In the genomic region with DNA sequence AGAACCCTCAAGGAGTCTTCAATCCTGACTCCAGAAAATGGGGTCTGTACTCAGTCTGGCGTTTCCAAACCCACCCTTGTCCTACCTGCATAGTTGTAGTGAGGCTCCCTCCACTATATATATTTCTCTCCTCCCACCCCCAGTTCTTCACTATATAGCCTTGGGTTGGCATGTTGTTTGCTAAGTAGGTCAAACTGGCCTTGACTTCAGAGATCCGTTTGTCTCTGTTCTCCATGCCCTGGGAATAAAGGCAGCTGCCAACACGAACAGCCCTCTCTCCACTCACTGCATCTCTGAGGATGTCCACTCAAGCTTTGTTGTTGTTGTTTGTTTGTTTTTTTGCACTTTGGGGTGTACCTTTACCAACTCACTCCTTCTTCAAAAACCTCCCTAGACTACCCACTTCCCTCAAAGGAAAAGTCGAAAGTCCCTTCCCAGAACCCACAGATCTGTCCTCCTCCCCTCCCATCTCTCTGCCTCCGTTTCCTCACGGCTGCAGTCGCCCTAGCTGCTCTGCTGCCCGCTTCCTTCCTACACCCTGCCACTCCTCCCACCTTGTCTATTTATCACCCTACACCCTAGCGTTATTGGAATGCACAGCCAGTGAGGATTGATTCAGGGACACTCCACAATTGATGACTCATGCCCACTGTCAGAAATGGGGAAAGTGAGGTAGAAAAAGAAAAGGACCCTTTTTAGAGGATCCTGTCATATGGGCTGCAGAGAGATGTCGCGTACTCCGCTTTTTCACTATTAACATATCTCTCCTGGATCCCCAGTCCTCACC, we compare ENCODE assay signal across 8 mouse cellular contexts. TPM values are rescaled to one million over a fixed set of nuclear protein-coding genes. Genes with fewer than 3 reads are reported as not detected.
DNase-seq lines count a peak whose midpoint lies in the region; ATAC-seq and TF ChIP-seq lines count a peak whose summit lies in the region.

No protein-coding gene starts in this region.

- WGBS in embryonic facial prominence, embryonic 10.5 days, result 19% methylated on average over 12 of the region's 12 CpGs
- 16% methylated on average over 12 of the region's 12 CpGs for WGBS in hindbrain, embryonic 16.5 days
- WGBS in midbrain, embryonic 14.5 days, result 16% methylated on average over 12 of the region's 12 CpGs

- peak overlapping the region; percentile 70 for H3K4me3 ChIP-seq in left cerebral cortex, adult 2 months
- H3K4me3 ChIP-seq in embryonic facial prominence, embryonic 10.5 days, result peak overlapping the region; percentile 64
- H3K4me3 ChIP-seq in hindbrain, embryonic 16.5 days (ENCODE audit: low read length), result peak overlapping the region; percentile 62
- H3K4me3 ChIP-seq in midbrain, embryonic 14.5 days (replicated peaks; ENCODE audit: low read depth, low read length), result peak overlapping the region; percentile 50

- H3K36me3 ChIP-seq in embryonic facial prominence, embryonic 10.5 days (replicated peaks), result peaks cover 44% of the 10 kb centered on the region
- peaks cover 23% of the 10 kb centered on the region for H3K36me3 ChIP-seq in hindbrain, embryonic 16.5 days (ENCODE audit: control insufficient read depth, insufficient read depth, low read length)
- H3K36me3 ChIP-seq in midbrain, embryonic 14.5 days (ENCODE audit: control insufficient read depth, insufficient read depth, low read length), result peaks cover 33% of the 10 kb centered on the region

- peaks cover 32% of the 10 kb centered on the region for H3K4me1 ChIP-seq in embryonic facial prominence, embryonic 10.5 days
- peaks cover 20% of the 10 kb centered on the region for H3K4me1 ChIP-seq in hindbrain, embryonic 16.5 days (ENCODE audit: control insufficient read depth, insufficient read depth, low read depth, low read length)
- peaks cover 15% of the 10 kb centered on the region for H3K4me1 ChIP-seq in midbrain, embryonic 14.5 days (ENCODE audit: control insufficient read depth, insufficient read depth, low read length)

- peak overlapping the region; percentile 74 for H3K9ac ChIP-seq in hindbrain, embryonic 16.5 days (ENCODE audit: low read depth, low read length)
- H3K9ac ChIP-seq in midbrain, embryonic 14.5 days (replicated peaks; ENCODE audit: low read length), result peak overlapping the region; percentile 67

- peak; percentile 0; the same call in 1 of the 2 replicates for ATAC-seq in hindbrain, embryonic 16.5 days
- ATAC-seq in midbrain, embryonic 14.5 days (ENCODE audit: low FRiP score, low TSS enrichment), result no peak

- H3K9me3 ChIP-seq in embryonic facial prominence, embryonic 10.5 days, result no peaks in the 10 kb centered on the region
- H3K9me3 ChIP-seq in hindbrain, embryonic 16.5 days (ENCODE audit: control insufficient read depth, low read length), result no peaks in the 10 kb centered on the region
- no peaks in the 10 kb centered on the region for H3K9me3 ChIP-seq in midbrain, embryonic 14.5 days (ENCODE audit: control insufficient read depth, low read length)

- TF ChIP-seq CTCF in left cerebral cortex, adult 2 months (IDR thresholded peaks at IDR 0.05), result no peak; the same call in 1 of the 2 replicates

- no peak for DNase-seq in left cerebral cortex, adult 2 months (ENCODE audit: extremely low spot score in 1 of 2, low spot score in 2 of 2)
- DNase-seq in left cerebral cortex, postnatal 36 days (ENCODE audit: low spot score in 2 of 2), result no peak
- no peak for DNase-seq in embryonic facial prominence, embryonic 10.5 days (ENCODE audit: low spot score)
- no peak for DNase-seq in midbrain, embryonic 14.5 days
- DNase-seq in urinary bladder, adult 18-20 months (ENCODE audit: low spot score in 2 of 2), result no peak
- no peak for DNase-seq in layer of hippocampus, postnatal 10 days (ENCODE audit: low spot score in 2 of 2)
- DNase-seq in lung, postnatal 10 days, result no peak

- peak overlapping the region; percentile 91 for H3K27ac ChIP-seq in left cerebral cortex, adult 2 months
- peak overlapping the region; percentile 72 for H3K27ac ChIP-seq in embryonic facial prominence, embryonic 10.5 days (replicated peaks)
- peak overlapping the region; percentile 64 for H3K27ac ChIP-seq in hindbrain, embryonic 16.5 days (ENCODE audit: low read depth, low read length)
- H3K27ac ChIP-seq in midbrain, embryonic 14.5 days (replicated peaks; ENCODE audit: low read depth, low read length), result no peak overlapping the region

- 0 out of 2 replicates have a peak, but pooled peaks cover 4% of the 10 kb centered on the region for H3K27me3 ChIP-seq in embryonic facial prominence, embryonic 10.5 days (replicated peaks; ENCODE audit: low read depth, poor library complexity, severe bottlenecking)
- no peaks in the 10 kb centered on the region for H3K27me3 ChIP-seq in hindbrain, embryonic 16.5 days (replicated peaks; ENCODE audit: control insufficient read depth, insufficient read depth, low read length)
- no peaks in the 10 kb centered on the region for H3K27me3 ChIP-seq in midbrain, embryonic 14.5 days (ENCODE audit: control insufficient read depth, insufficient read depth, low read length)

- intact Hi-C loops in left cerebral cortex, adult 2 months (cut with DNase I), result no loop called here
- intact Hi-C loops in left cerebral cortex, postnatal 36 days (cut with DNase I), result no loop called here

- peak overlapping the region; percentile 99 for H3K4me2 ChIP-seq in hindbrain, embryonic 16.5 days (ENCODE audit: low read length)
- H3K4me2 ChIP-seq in midbrain, embryonic 14.5 days (ENCODE audit: low read length), result peak overlapping the region; percentile 71

RNA-seq across cellular contexts. Expression of gene Lin37, which starts 0.8 kb away (rescaled TPM):
- total RNA-seq in left cerebral cortex, adult 2 months (2021), result 10 to 100 TPM; 42.9 to 43.2 TPM
- 10 to 100 TPM; 35.9 to 45.5 TPM for total RNA-seq in left cerebral cortex, postnatal 36 days (2021)
- 42.5 and 45.2 TPM in 2 replicates for polyA plus RNA-seq in embryonic facial prominence, embryonic 10.5 days (2016; fragmentation: Nextera tagmentation; extraction: Ambion mirVana)
- 51.0 and 58.7 TPM in 2 replicates for polyA plus RNA-seq in hindbrain, embryonic 16.5 days (2015; fragmentation: Nextera tagmentation; extraction: Ambion mirVana)
- polyA plus RNA-seq in midbrain, embryonic 14.5 days (2014; fragmentation: Nextera tagmentation; extraction: Ambion mirVana), result 49.9 and 59.1 TPM in 2 replicates
- total RNA-seq in layer of hippocampus, postnatal 10 days (2021), result 10 to 100 TPM; 28.2 to 36.6 TPM

RNA-seq across cellular contexts. Expression of gene U2af1l4, which starts 4.3 kb away (rescaled TPM):
- 10 to 100 TPM; 67.4 to 74.4 TPM for total RNA-seq in left cerebral cortex, adult 2 months (2021)
- total RNA-seq in left cerebral cortex, postnatal 36 days (2021), result 10 to 100 TPM; 68.0 to 71.4 TPM
- 91.5 and 94.9 TPM in 2 replicates for polyA plus RNA-seq in embryonic facial prominence, embryonic 10.5 days (2016; fragmentation: Nextera tagmentation; extraction: Ambion mirVana)
- polyA plus RNA-seq in hindbrain, embryonic 16.5 days (2015; fragmentation: Nextera tagmentation; extraction: Ambion mirVana), result 86.8 and 96.9 TPM in 2 replicates
- polyA plus RNA-seq in midbrain, embryonic 14.5 days (2014; fragmentation: Nextera tagmentation; extraction: Ambion mirVana), result 103 and 104 TPM in 2 replicates
- 10 to 100 TPM; 49.4 to 52.5 TPM for total RNA-seq in layer of hippocampus, postnatal 10 days (2021)

RNA-seq across cellular contexts. Expression of gene Gm49396, which starts 4.3 kb away (rescaled TPM):
- total RNA-seq in left cerebral cortex, adult 2 months (2021), result 1 to 10 TPM; 6.4 to 8.8 TPM
- total RNA-seq in left cerebral cortex, postnatal 36 days (2021), result 1 to 10 TPM; 3.6 to 9.3 TPM
- 14.2 and 15.3 TPM in 2 replicates for polyA plus RNA-seq in embryonic facial prominence, embryonic 10.5 days (2016; fragmentation: Nextera tagmentation; extraction: Ambion mirVana)
- polyA plus RNA-seq in hindbrain, embryonic 16.5 days (2015; fragmentation: Nextera tagmentation; extraction: Ambion mirVana), result 13.7 and 17.4 TPM in 2 replicates
- 8.2 and 11.8 TPM in 2 replicates for polyA plus RNA-seq in midbrain, embryonic 14.5 days (2014; fragmentation: Nextera tagmentation; extraction: Ambion mirVana)
- 1 to 10 TPM; 4.8 to 5.8 TPM for total RNA-seq in layer of hippocampus, postnatal 10 days (2021)

RNA-seq across cellular contexts. Expression of gene Psenen, which starts 4.6 kb away (rescaled TPM):
- total RNA-seq in left cerebral cortex, adult 2 months (2021), result 10 to 100 TPM; 84.9 to 93.8 TPM
- 10 to 100 TPM; 79.8 to 85.1 TPM for total RNA-seq in left cerebral cortex, postnatal 36 days (2021)
- polyA plus RNA-seq in embryonic facial prominence, embryonic 10.5 days (2016; fragmentation: Nextera tagmentation; extraction: Ambion mirVana), result 112 and 118 TPM in 2 replicates
- polyA plus RNA-seq in hindbrain, embryonic 16.5 days (2015; fragmentation: Nextera tagmentation; extraction: Ambion mirVana), result 121 and 132 TPM in 2 replicates
- 99.1 and 135 TPM in 2 replicates for polyA plus RNA-seq in midbrain, embryonic 14.5 days (2014; fragmentation: Nextera tagmentation; extraction: Ambion mirVana)
- total RNA-seq in layer of hippocampus, postnatal 10 days (2021), result 10 to 100 TPM; 79.4 to 87.1 TPM

RNA-seq across cellular contexts. Expression of gene Igflr1, which starts 6.4 kb away (rescaled TPM):
- 1 to 10 TPM; 3.8 to 6.6 TPM for total RNA-seq in left cerebral cortex, adult 2 months (2021)
- total RNA-seq in left cerebral cortex, postnatal 36 days (2021), result 1 to 10 TPM; 1.8 to 4.5 TPM
- 2.8 and 4.6 TPM in 2 replicates for polyA plus RNA-seq in embryonic facial prominence, embryonic 10.5 days (2016; fragmentation: Nextera tagmentation; extraction: Ambion mirVana)
- 4.0 and 6.8 TPM in 2 replicates for polyA plus RNA-seq in hindbrain, embryonic 16.5 days (2015; fragmentation: Nextera tagmentation; extraction: Ambion mirVana)
- polyA plus RNA-seq in midbrain, embryonic 14.5 days (2014; fragmentation: Nextera tagmentation; extraction: Ambion mirVana), result 2.8 and 5.8 TPM in 2 replicates
- total RNA-seq in layer of hippocampus, postnatal 10 days (2021), result 1 to 10 TPM; 2.4 to 2.8 TPM
